Mouse (Mus musculus): ENCODE data around the gene Epha3. TPM values are rescaled to one million over a fixed set of nuclear protein-coding genes. Genes with fewer than 3 reads are reported as not detected.

Gene Epha3
- total RNA-seq, 1 experiment, result 0.18 TPM

- no peak for DNase-seq (ENCODE audit: low read depth, low spot score)
- Histone ChIP-seq H3K27ac (ENCODE audit: insufficient read depth, low read depth, low read length, poor library complexity, severe bottlenecking) (no peak overlapping the region), H3K4me1 (ENCODE audit: control insufficient read depth in 2 of 2, insufficient read depth in 2 of 2, low read length in 2 of 2, poor library complexity in 1 of 2) (no peaks in the 10 kb centered on the region), H3K4me3 (ENCODE audit: insufficient read depth in 1 of 2, low read depth in 1 of 2, low read length in 2 of 2, poor library complexity in 1 of 2, severe bottlenecking in 1 of 2) (no peak overlapping the region), H3K9me3 (ENCODE audit: control insufficient read depth, insufficient read depth, low read depth, low read length) (no peaks in the 10 kb centered on the region), H3K9ac (ENCODE audit: insufficient read depth, low read depth, low read length, poor library complexity, severe bottlenecking) (no peak overlapping the region), H3K36me3 (ENCODE audit: control insufficient read depth, insufficient read depth, low read length, poor library complexity, severe bottlenecking) (no peaks in the 10 kb centered on the region)
- in situ Hi-C loops (cut with MboI; ENCODE audit: low sequenced_read_pairs in 2 of 2, unreplicated experiment in 2 of 2), result no loop called here
- TF ChIP-seq HCFC1 (IDR thresholded peaks at IDR 0.05; ENCODE audit: borderline replicate concordance, insufficient read depth, low read length) (no peak), ZNF384 (IDR thresholded peaks at IDR 0.05; ENCODE audit: low read depth, low read length) (no peak), MAFK (IDR thresholded peaks at IDR 0.05; ENCODE audit: insufficient read depth, low read depth, low read length) (no peak), ZC3H11A (IDR thresholded peaks at IDR 0.05; ENCODE audit: borderline replicate concordance, low read depth, low read length) (no peak), CHD2 (IDR thresholded peaks at IDR 0.05; ENCODE audit: low read depth, low read length) (no peak)
Measured at GRCm38 (mm10) chr16:63633748-63634166, 230.2 kb downstream of the Epha3 start.

DNA sequence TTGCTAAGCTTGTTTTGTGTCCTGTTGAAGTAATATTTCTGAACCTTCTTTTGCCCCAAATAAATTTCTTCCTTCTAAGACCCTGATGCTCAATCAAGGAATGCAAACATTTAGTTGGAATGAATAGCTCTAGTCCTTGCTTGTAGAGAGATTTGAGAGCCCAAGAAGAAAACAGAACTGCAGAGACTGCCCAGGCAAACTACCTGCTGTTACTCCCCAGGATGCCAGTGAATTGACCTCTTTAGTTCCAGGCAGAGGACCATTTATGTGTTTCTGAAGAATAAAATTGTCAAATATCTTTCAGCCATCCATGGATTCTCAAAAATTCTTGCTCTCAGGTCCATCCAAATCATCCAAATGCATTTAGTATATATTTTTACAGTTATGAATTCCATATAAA, 238.7 kb downstream of the Epha3 start:
- no peak for TF ChIP-seq ZC3H11A (IDR thresholded peaks at IDR 0.05; ENCODE audit: borderline replicate concordance, low read depth, low read length)
- no peak for TF ChIP-seq ZNF384 (IDR thresholded peaks at IDR 0.05; ENCODE audit: low read depth, low read length)
- TF ChIP-seq HCFC1 (IDR thresholded peaks at IDR 0.05; ENCODE audit: borderline replicate concordance, insufficient read depth, low read length), result no peak
- no peak for TF ChIP-seq MAFK (IDR thresholded peaks at IDR 0.05; ENCODE audit: insufficient read depth, low read depth, low read length)
- TF ChIP-seq CHD2 (IDR thresholded peaks at IDR 0.05; ENCODE audit: low read depth, low read length), result no peak
- in situ Hi-C loops (cut with MboI; ENCODE audit: low sequenced_read_pairs in 2 of 2, unreplicated experiment in 2 of 2), result no loop called here
- Histone ChIP-seq H3K9ac (ENCODE audit: insufficient read depth, low read depth, low read length, poor library complexity, severe bottlenecking) (no peak overlapping the region), H3K4me3 (ENCODE audit: insufficient read depth in 1 of 2, low read depth in 1 of 2, low read length in 2 of 2, poor library complexity in 1 of 2, severe bottlenecking in 1 of 2) (no peak overlapping the region), H3K36me3 (ENCODE audit: control insufficient read depth, insufficient read depth, low read length, poor library complexity, severe bottlenecking) (no peaks in the 10 kb centered on the region), H3K27ac (ENCODE audit: insufficient read depth, low read depth, low read length, poor library complexity, severe bottlenecking) (no peak overlapping the region), H3K9me3 (ENCODE audit: control insufficient read depth, insufficient read depth, low read depth, low read length) (no peaks in the 10 kb centered on the region), H3K4me1 (ENCODE audit: control insufficient read depth in 2 of 2, insufficient read depth in 2 of 2, low read length in 2 of 2, poor library complexity in 1 of 2) (no peaks in the 10 kb centered on the region)
- no peak for DNase-seq (ENCODE audit: low read depth, low spot score)

GRCm38 (mm10) chr16:63621845-63622244, 242.1 kb downstream of the Epha3 start:
- Histone ChIP-seq H3K9ac (ENCODE audit: insufficient read depth, low read depth, low read length, poor library complexity, severe bottlenecking) (no peak overlapping the region), H3K4me3 (ENCODE audit: insufficient read depth in 1 of 2, low read depth in 1 of 2, low read length in 2 of 2, poor library complexity in 1 of 2, severe bottlenecking in 1 of 2) (no peak overlapping the region), H3K4me1 (ENCODE audit: control insufficient read depth in 2 of 2, insufficient read depth in 2 of 2, low read length in 2 of 2, poor library complexity in 1 of 2) (no peaks in the 10 kb centered on the region), H3K36me3 (ENCODE audit: control insufficient read depth, insufficient read depth, low read length, poor library complexity, severe bottlenecking) (no peaks in the 10 kb centered on the region), H3K27ac (ENCODE audit: insufficient read depth, low read depth, low read length, poor library complexity, severe bottlenecking) (no peak overlapping the region), H3K9me3 (ENCODE audit: control insufficient read depth, insufficient read depth, low read depth, low read length) (no peaks in the 10 kb centered on the region)
- DNase-seq (ENCODE audit: low read depth, low spot score), result no peak
- in situ Hi-C loops (cut with MboI; ENCODE audit: low sequenced_read_pairs in 2 of 2, unreplicated experiment in 2 of 2), result no loop called here
- no peak for TF ChIP-seq HCFC1 (IDR thresholded peaks at IDR 0.05; ENCODE audit: borderline replicate concordance, insufficient read depth, low read length)
- TF ChIP-seq ZNF384 (IDR thresholded peaks at IDR 0.05; ENCODE audit: low read depth, low read length), result no peak
- TF ChIP-seq ZC3H11A (IDR thresholded peaks at IDR 0.05; ENCODE audit: borderline replicate concordance, low read depth, low read length), result no peak
- TF ChIP-seq CHD2 (IDR thresholded peaks at IDR 0.05; ENCODE audit: low read depth, low read length), result no peak
- no peak for TF ChIP-seq MAFK (IDR thresholded peaks at IDR 0.05; ENCODE audit: insufficient read depth, low read depth, low read length)

GRCm38 (mm10) chr16:63615396-63615795, 248.6 kb downstream of the Epha3 start:
- in situ Hi-C loops (cut with MboI; ENCODE audit: low sequenced_read_pairs in 2 of 2, unreplicated experiment in 2 of 2), result no loop called here
- H3K9ac ChIP-seq (ENCODE audit: insufficient read depth, low read depth, low read length, poor library complexity, severe bottlenecking), result no peak overlapping the region
- TF ChIP-seq ZNF384 (IDR thresholded peaks at IDR 0.05; ENCODE audit: low read depth, low read length) (no peak), CHD2 (IDR thresholded peaks at IDR 0.05; ENCODE audit: low read depth, low read length) (no peak), MAFK (IDR thresholded peaks at IDR 0.05; ENCODE audit: insufficient read depth, low read depth, low read length) (no peak), ZC3H11A (IDR thresholded peaks at IDR 0.05; ENCODE audit: borderline replicate concordance, low read depth, low read length) (no peak), HCFC1 (IDR thresholded peaks at IDR 0.05; ENCODE audit: borderline replicate concordance, insufficient read depth, low read length) (no peak)

DNA sequence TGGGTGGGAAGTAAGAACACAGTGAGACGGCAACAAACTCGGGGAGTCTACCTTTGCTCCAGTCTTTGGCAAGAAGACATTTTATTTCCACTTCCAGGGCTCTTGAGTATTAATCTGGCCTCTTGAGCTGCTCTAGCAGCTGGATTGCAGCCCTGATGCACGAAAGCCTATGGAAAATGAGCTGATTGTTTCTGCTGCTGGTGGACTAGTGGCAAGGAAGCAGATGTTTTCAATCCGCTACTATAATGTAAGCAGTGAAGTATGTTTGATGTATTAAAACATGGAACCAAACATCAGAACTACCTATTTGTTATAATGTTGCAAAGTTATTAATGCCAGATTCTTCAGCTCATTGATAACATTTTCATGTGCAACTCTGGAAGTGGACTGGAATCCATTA, 251.0 kb downstream of the Epha3 start:
- H3K9ac ChIP-seq (ENCODE audit: insufficient read depth, low read depth, low read length, poor library complexity, severe bottlenecking), result no peak overlapping the region
- H3K27ac ChIP-seq (ENCODE audit: insufficient read depth, low read depth, low read length, poor library complexity, severe bottlenecking), result no peak overlapping the region
- in situ Hi-C loops (cut with MboI; ENCODE audit: low sequenced_read_pairs in 2 of 2, unreplicated experiment in 2 of 2), result no loop called here
- DNase-seq (ENCODE audit: low read depth, low spot score), result no peak
- H3K36me3 ChIP-seq (ENCODE audit: control insufficient read depth, insufficient read depth, low read length, poor library complexity, severe bottlenecking), result no peaks in the 10 kb centered on the region
- no peaks in the 10 kb centered on the region for H3K9me3 ChIP-seq (ENCODE audit: control insufficient read depth, insufficient read depth, low read depth, low read length)
- no peak for TF ChIP-seq MAFK (IDR thresholded peaks at IDR 0.05; ENCODE audit: insufficient read depth, low read depth, low read length)
- TF ChIP-seq HCFC1 (IDR thresholded peaks at IDR 0.05; ENCODE audit: borderline replicate concordance, insufficient read depth, low read length), result no peak
- no peak for TF ChIP-seq ZC3H11A (IDR thresholded peaks at IDR 0.05; ENCODE audit: borderline replicate concordance, low read depth, low read length)
- TF ChIP-seq ZNF384 (IDR thresholded peaks at IDR 0.05; ENCODE audit: low read depth, low read length), result no peak
- TF ChIP-seq CHD2 (IDR thresholded peaks at IDR 0.05; ENCODE audit: low read depth, low read length), result no peak
- H3K4me1 ChIP-seq (ENCODE audit: control insufficient read depth in 2 of 2, insufficient read depth in 2 of 2, low read length in 2 of 2, poor library complexity in 1 of 2), result no peaks in the 10 kb centered on the region
- H3K4me3 ChIP-seq (ENCODE audit: insufficient read depth in 1 of 2, low read depth in 1 of 2, low read length in 2 of 2, poor library complexity in 1 of 2, severe bottlenecking in 1 of 2), result no peak overlapping the region

More at GRCm38 (mm10) chr16:63615396-63615795, 248.6 kb downstream of the Epha3 start:
- Histone ChIP-seq H3K36me3 (ENCODE audit: control insufficient read depth, insufficient read depth, low read length, poor library complexity, severe bottlenecking) (no peaks in the 10 kb centered on the region), H3K27ac (ENCODE audit: insufficient read depth, low read depth, low read length, poor library complexity, severe bottlenecking) (no peak overlapping the region), H3K9me3 (ENCODE audit: control insufficient read depth, insufficient read depth, low read depth, low read length) (no peaks in the 10 kb centered on the region), H3K4me3 (ENCODE audit: insufficient read depth in 1 of 2, low read depth in 1 of 2, low read length in 2 of 2, poor library complexity in 1 of 2, severe bottlenecking in 1 of 2) (no peak overlapping the region), H3K4me1 (ENCODE audit: control insufficient read depth in 2 of 2, insufficient read depth in 2 of 2, low read length in 2 of 2, poor library complexity in 1 of 2) (no peaks in the 10 kb centered on the region)
- no peak for DNase-seq (ENCODE audit: low read depth, low spot score)

Measured in ES-E14 (cell line).